Mouse (Mus musculus) stomach, embryonic 16.5 days (tissue): Measurements from ENCODE around the gene Sept14. TPM values are rescaled to one million over a fixed set of nuclear protein-coding genes. Genes with fewer than 3 reads are reported as not detected.

Experiments used
- ATAC-seq: fragments of 200-750 bp; cut with Nextera tagmentation; 2 replicates; pipeline ENCODE4 v1.8.0; 2017; ENCODE audit warnings: moderate number of reproducible peaks, moderate TSS enrichment; ENCODE audit not compliant: insufficient read depth, low FRiP score
- H3K27ac ChIP-seq: fragments of 300-500 bp; sonication (generic); 2 replicates; pipeline ENCODE4 v1.5.1; 2014; ENCODE audit warnings: low read length
- H3K27me3 ChIP-seq: fragments of 300-500 bp; sonication (generic); 2 replicates; pipeline ENCODE4 v1.6.1; 2014; ENCODE audit warnings: low read length, control low read depth, mixed read lengths; ENCODE audit not compliant: control insufficient read depth, insufficient read depth
- H3K36me3 ChIP-seq: fragments of 300-500 bp; sonication (generic); 2 replicates; pipeline ENCODE4 v1.6.1; 2014; ENCODE audit warnings: low read length; ENCODE audit not compliant: control insufficient read depth, insufficient read depth
- H3K4me1 ChIP-seq: fragments of 300-500 bp; sonication (generic); 2 replicates; pipeline ENCODE4 v1.6.1; 2014; ENCODE audit warnings: low read length, control low read depth, mixed read lengths; ENCODE audit not compliant: control insufficient read depth, insufficient read depth
- H3K4me2 ChIP-seq: fragments of 300-500 bp; sonication (generic); 2 replicates; pipeline ENCODE4 v1.6.1; 2014; ENCODE audit warnings: low read depth, low read length, mixed read lengths
- H3K4me3 ChIP-seq: fragments of 300-500 bp; sonication (generic); replicated peaks from 2 replicates; pipeline ENCODE4 v1.5.1; 2014; ENCODE audit warnings: mild to moderate bottlenecking, low read length
- H3K9ac ChIP-seq: fragments of 300-500 bp; sonication (generic); 2 replicates; pipeline ENCODE4 v1.6.1; 2014; ENCODE audit warnings: low read length
- H3K9me3 ChIP-seq: fragments of 300-500 bp; sonication (generic); replicated peaks from 2 replicates; pipeline ENCODE4 v1.6.1; 2016; ENCODE audit warnings: low read length, control low read depth; ENCODE audit not compliant: control insufficient read depth
- WGBS: fragments of 180-500 bp; shearing (Covaris S2); extraction: QIAGEN DNeasy Blood & Tissue Kit; methylation state at CpG from one replicate; pipeline ENCODE4 v1.1.7; 2014; 5-methylcytosine and 5-hydroxymethylcytosine counted together
- polyA plus RNA-seq: library from polyadenylated mRNA; unstranded; fragments of >200 nt; fragmentation: Nextera tagmentation; extraction: Ambion mirVana; gene quantifications from 2 replicates; pipeline ENCODE4 v1.2.1, GENCODE M21; 2015

The Sept14 gene
- polyA plus RNA-seq, 1 experiment from 2014 or later = not detected

GRCm38 (mm10) chr5:129657931-129658330 is 50.4 kb downstream of the Sept14 start:
- 93% methylated on average over 15 of the region's 15 CpGs for WGBS
- H3K9ac ChIP-seq = no peak overlapping the region
- no peak overlapping the region for H3K4me2 ChIP-seq
- no peaks in the 10 kb centered on the region for H3K4me1 ChIP-seq
- no peak overlapping the region for H3K27ac ChIP-seq
- no peak overlapping the region for H3K4me3 ChIP-seq
- H3K9me3 ChIP-seq = no peaks in the 10 kb centered on the region
- no peaks in the 10 kb centered on the region for H3K27me3 ChIP-seq
- no peak for ATAC-seq
- H3K36me3 ChIP-seq = peaks cover 18% of the 10 kb centered on the region; the same call in 1 of the 2 replicates

- H3K4me1 ChIP-seq = no peaks in the 10 kb centered on the region
- no peak overlapping the region for H3K9ac ChIP-seq
- H3K4me2 ChIP-seq = no peak overlapping the region
- no peak overlapping the region for H3K27ac ChIP-seq
- H3K36me3 ChIP-seq = peaks cover 20% of the 10 kb centered on the region; the same call in 1 of the 2 replicates
- ATAC-seq = no peak
- H3K4me3 ChIP-seq = no peak overlapping the region
- no peaks in the 10 kb centered on the region for H3K9me3 ChIP-seq
- no peaks in the 10 kb centered on the region for H3K27me3 ChIP-seq
- 97% methylated on average over 10 of the region's 10 CpGs for WGBS
These were observed 51.3 kb downstream of the Sept14 start for GRCm38 (mm10) chr5:129657016-129657415.

GRCm38 (mm10) chr5:129650858-129651257 is 57.5 kb downstream of the Sept14 start:
- no peaks in the 10 kb centered on the region for H3K27me3 ChIP-seq
- no peaks in the 10 kb centered on the region for H3K9me3 ChIP-seq
- no peak overlapping the region for H3K27ac ChIP-seq
- WGBS = 95% methylated on average over 5 of the region's 5 CpGs
- peaks cover 3% of the 10 kb centered on the region; the same call in 1 of the 2 replicates for H3K36me3 ChIP-seq
- no peak overlapping the region for H3K9ac ChIP-seq
- H3K4me3 ChIP-seq = no peak overlapping the region
- H3K4me1 ChIP-seq = no peaks in the 10 kb centered on the region
- ATAC-seq = no peak
- no peak overlapping the region for H3K4me2 ChIP-seq

Other genes starting within 250 kb of the Sept14 start
- gene Sfswap, start 207.3 kb downstream of the Sept14 start, polyA plus RNA-seq = 32.9 and 35.5 TPM in 2 replicates
- 2.5 and 3.3 TPM in 2 replicates for gene Mmp17, start 124.3 kb downstream of the Sept14 start, polyA plus RNA-seq
- gene Zfp11, start 38.4 kb downstream of the Sept14 start, polyA plus RNA-seq = 4.1 and 4.3 TPM in 2 replicates
- gene Mrps17, start 7.0 kb upstream of the Sept14 start, polyA plus RNA-seq = 160 and 174 TPM in 2 replicates
- gene Nipsnap2, start 16.6 kb upstream of the Sept14 start, polyA plus RNA-seq = 86.3 and 103 TPM in 2 replicates
- gene Psph, start 78.9 kb upstream of the Sept14 start, polyA plus RNA-seq = 43.4 and 46.6 TPM in 2 replicates
- 43.4 and 47.0 TPM in 2 replicates for gene Sumf2, start 138.5 kb upstream of the Sept14 start, polyA plus RNA-seq
- 800 and 813 TPM in 2 replicates for gene Chchd2, start 179.0 kb upstream of the Sept14 start, polyA plus RNA-seq
- gene Zbed5, start 187.2 kb upstream of the Sept14 start, polyA plus RNA-seq = 2.4 and 3.7 TPM in 2 replicates
- gene Phkg1, start 190.0 kb upstream of the Sept14 start, polyA plus RNA-seq = 0.11 and 0.41 TPM in 2 replicates
- 2.7 and 2.9 TPM in 2 replicates for gene Nupr1l, start 200.0 kb upstream of the Sept14 start, polyA plus RNA-seq
- gene Vkorc1l1, start 233.5 kb upstream of the Sept14 start, polyA plus RNA-seq = 19.2 TPM in 2 replicates